Mouse (Mus musculus): Measurements from ENCODE around the gene Arhgap28.

Arhgap28 gene

GRCm38 (mm10) chr17:68003741-68004560 is at the start of gene Arhgap28:
Gene Arhgap28 (minus strand): TSS chr17:68004120.
- DNase-seq (ENCODE audit: low spot score): peak; percentile 93

DNA sequence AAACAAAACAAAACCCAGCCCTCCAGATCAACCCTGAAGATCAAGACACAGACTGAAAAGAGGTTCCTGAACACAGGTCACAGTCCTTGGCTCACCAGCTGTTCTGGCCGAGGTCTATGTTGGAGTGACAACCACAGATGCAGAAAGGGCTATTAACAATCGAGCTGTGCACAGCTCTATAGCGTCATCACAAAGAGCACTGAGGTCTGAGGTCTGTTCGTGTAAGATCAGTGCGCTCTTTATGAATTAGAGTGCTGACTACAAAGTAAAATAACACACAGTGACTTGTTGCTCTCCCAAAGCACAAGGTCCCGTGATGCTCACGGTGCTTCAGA is 42.4 kb upstream of the Arhgap28 start:
- no peak for DNase-seq (ENCODE audit: low spot score)

DNA sequence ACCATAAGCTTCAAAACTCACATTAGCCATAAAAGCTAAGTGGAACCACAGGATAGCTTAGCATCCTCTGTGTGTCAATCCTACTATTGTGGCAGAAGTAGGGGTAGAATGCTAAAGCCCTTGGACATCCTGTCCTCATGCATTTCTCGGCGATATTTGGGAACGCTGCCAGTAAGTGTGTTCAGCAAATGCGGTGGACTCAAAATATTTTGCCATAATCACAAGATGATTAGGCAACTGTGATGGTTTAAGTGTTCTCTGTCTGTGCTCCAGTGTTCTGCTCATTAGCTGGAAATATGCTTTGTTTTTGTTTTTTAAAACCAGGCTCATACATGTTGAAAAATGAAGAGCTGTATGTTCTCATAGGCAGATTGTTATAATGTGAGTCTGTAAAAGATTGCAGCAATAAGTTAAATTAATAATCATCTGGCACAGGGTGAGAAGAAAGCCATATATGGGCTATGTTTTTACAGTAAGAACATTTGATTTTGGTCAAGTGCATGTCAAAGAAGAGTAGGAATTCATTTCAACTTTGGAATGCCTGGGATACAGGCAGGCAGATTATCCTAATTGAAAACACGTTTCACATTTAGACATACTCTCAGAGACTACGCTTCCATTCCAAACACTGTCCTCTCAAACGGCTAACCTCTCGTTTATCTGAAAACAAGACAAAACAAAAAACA is 41.9 kb upstream of the Arhgap28 start:
- DNase-seq (ENCODE audit: low spot score): no peak

GRCm38 (mm10) chr17:68042377-68042776 is 38.5 kb upstream of the Arhgap28 start:
- DNase-seq (ENCODE audit: low spot score): no peak

DNA sequence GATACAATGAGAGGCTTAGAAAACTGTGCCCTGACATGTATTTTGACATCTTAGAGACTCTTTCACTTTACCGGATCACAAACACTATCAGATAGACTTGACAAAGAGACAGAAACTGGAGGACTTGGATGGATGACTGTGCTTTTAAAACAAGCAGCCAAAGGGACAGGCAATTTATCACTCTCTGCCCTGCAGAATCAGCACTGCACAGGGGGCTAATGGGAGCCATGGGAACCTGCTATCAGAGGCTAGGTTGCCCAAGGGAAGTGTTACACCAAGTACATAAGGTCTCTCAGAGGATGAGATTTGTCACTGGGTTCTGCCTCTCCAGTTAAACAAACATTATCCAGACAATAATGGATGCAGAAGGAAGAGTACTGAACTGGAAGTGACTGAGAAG is 33.1 kb upstream of the Arhgap28 start:
- DNase-seq (ENCODE audit: low spot score): no peak

DNA sequence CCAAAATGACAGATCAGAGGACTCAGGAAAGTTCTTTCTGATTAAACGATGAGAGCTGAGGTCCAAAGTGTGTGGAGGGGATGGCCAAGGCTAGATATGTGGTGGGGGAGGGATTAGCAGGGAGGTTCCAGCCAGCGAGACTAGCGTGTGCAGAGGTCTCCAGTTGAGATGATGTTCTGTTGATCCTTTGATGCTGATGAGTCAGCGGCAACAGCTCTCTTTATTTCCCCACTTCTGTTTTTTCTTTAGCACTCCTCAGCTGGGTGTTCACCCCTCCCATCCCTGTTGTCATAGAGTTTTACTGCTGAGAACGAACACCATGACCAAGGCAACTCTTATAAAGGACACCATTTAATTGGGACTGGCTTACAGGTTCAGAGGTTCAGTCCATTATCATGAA is 25.6 kb upstream of the Arhgap28 start:
- DNase-seq (ENCODE audit: low spot score): no peak

DNA sequence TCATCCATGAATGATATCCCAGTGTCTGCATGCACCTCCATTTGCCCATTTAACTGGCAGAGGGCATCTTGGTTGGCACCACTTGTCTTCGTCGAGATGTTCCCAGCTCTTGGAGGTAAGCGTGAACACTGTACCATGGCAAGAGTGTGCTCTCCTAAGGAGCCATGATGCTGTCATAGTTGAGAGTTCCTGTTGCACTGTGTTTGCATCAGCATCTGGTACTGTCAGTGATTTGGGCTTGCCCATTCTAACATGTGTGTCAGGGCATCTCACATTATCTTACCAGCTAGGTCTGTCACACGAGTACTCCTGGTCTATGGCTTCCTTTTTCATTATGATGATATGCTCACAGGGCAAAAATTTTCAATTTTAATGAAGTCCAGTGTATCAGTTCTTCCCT is 24.6 kb upstream of the Arhgap28 start:
- DNase-seq (ENCODE audit: low spot score): no peak

DNA sequence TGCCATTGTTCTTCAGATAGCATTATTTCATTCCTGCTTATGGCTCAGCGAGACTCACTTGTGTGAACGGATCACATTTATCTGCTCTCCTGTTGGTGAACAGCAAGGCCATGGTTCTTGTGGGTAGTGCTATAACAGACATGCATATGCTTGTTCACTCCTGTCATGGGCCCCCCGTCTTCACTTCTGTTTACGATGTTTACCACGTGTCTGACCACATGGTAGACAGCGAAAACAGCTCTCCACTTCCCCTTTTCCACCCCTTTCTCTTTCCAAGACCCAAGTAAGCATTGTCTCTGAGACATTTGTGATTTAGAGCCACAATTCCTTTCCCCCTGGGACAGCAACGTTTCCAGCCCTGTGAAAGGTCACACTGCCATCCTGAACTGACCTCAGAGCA is 20.4 kb upstream of the Arhgap28 start:
- DNase-seq (ENCODE audit: low spot score): no peak

DNA sequence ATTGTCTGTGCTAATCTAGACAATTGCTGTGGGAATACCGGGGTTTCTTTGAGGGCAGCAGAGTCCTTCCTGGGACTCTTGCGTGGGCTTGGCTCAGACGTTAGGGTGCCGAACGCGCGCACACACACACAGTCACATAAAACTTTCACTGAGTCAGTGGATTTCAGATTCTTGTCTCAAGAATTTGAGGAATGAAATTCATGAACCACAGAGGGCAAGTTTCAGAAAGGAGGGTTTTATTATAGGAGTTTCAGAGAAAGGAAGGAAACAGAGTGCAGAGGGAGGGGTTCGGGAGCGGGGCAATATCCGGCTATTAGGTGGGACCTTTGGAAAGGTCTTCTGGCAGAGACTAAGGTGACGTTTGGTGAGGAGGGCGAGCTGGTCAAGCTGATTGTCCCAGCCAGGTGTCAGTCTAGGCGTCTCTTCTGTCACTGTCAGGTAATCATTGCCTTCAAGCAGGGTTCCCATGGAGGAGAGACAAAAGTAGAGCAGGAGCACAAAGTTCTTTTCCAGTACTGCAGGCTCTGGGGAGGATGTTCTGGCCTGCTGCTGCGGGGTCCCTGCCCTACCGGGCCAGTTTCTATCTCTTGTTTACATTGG is 15.6 kb upstream of the Arhgap28 start:
- no peak for DNase-seq (ENCODE audit: low spot score)

- no peak for DNase-seq (ENCODE audit: low spot score)
Observed at GRCm38 (mm10) chr17:68017095-68017494, 13.2 kb upstream of the Arhgap28 start.

DNA sequence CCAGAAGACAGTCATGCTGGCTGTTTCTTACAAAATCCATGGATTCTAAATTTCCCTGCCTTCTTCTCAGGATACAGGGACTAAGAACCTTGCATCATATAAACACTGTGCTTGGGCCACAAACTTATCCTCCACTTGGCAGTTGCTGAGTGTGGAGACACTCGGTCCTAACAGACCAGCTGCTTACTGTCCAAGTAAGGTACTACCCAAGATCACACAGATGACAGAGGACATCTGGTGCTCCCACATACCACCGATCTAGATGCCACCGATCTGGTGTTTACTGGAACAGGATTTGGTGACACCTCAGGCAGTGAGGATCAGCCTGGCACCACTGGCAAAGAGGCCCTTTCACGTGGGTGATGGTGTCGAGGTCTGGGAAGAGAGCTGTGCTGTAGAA is 7.7 kb upstream of the Arhgap28 start:
- no peak for DNase-seq (ENCODE audit: low spot score)

GRCm38 (mm10) chr17:68010041-68010440 is 6.1 kb upstream of the Arhgap28 start:
- DNase-seq (ENCODE audit: low spot score): no peak

DNA sequence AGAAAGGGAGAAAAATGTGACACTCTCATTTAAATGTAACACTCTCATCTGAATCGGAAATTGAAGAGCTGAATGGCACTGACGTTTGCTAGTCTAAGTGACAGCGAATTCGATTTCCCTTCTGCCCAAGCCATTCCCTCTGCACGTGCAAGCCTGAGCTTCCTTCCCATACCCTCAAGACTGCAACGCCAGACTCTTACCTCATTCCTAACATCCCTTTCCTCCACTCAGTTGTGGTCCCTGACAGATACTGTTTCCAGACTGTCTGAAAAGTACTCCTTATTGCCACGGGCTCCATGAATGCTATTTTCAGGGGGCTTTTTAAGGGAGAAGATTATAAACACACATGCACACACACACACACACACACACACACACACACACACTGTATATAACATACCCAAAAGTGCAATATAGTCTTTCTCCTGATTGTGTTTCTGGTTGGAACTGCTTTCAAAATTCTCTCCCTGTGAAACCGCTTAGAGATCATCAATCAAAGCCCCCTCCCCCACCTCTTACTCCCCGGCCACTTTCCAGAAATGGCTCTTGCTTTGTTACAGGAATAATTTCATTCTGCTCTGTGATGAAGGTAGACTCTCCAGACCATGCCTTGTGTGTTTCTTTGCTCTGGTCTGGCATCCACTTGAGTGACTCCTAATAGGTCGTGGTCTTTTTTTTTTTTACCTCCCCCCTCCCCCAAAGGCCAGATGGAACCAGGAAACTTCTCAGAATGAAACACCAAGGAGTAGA is 836 bp upstream of the Arhgap28 start:
- no peak for DNase-seq (ENCODE audit: low spot score)

GRCm38 (mm10) chr17:68002608-68003595 is 1.0 kb downstream of the Arhgap28 start:
- DNase-seq (ENCODE audit: low spot score): no peak

DNA sequence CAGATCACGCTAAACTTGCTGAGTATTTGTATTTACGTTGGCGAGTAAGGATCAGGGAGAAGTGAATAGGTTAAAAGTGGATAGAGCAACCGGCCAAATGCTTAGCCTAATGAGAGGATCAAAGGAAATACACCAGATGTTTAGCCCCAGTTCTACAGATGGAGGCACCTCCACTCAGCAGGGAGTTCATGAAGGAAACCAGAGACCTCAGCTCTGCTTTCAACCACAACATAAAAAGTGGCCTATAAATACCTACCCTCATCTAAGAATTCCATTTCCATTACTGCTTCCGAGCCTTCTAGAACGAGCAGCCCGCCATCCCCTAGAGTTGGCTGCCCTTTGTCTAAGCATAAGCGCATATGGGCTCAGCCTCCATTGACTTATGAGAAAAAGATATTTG is 4.1 kb downstream of the Arhgap28 start:
- no peak for DNase-seq (ENCODE audit: low spot score)

GRCm38 (mm10) chr17:67996769-67997155 is 7.2 kb downstream of the Arhgap28 start:
- no peak for DNase-seq (ENCODE audit: low spot score)

GRCm38 (mm10) chr17:67996097-67996768 is 7.7 kb downstream of the Arhgap28 start:
- DNase-seq (ENCODE audit: low spot score): no peak

DNA sequence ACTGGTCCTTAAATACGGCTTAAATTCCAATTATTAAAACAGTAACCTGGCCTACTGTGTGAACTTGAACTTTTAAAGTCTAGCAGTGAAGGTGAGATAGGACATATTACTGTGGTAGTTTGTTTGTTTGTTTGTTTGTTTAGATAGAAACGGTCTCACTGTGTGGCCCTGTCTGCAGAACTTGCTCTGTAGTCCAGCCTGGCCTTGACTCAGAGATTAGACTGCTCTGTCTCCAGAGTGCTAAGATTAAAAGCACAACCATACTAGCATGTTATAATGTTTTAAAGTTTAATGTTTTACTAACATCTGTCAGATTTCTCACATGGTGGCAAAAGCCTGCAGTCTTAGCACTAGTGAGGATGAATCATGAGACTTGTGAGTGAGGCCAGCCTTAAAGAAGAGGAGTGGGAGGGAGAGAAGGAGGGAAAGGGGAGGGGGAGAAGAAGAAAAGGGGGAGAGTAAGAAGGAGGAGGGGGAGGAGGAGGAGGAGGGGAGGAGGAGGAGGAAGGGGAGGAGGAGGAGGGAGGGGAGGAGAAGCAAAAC is 8.6 kb downstream of the Arhgap28 start:
- no peak for DNase-seq (ENCODE audit: low spot score)

DNA sequence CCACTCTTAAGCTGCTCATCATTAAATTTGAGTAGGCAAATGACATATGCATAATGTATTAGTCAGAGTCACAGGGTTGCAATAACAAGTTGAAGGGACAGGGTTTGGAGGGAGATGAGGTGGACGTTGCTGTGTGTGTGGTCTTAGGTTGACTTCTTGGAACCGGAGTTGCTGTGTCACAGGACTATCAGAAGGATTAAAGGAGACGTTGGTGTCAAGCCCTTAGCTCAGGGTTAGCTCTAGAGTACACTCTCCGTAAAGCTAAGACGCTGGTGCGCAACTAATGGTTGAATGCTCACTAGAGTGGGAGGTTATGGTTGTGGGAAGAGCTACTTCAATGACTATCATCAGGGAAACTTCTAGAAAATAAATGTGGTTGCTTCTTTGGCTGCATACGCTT is 9.1 kb downstream of the Arhgap28 start:
- DNase-seq (ENCODE audit: low spot score): no peak

DNA sequence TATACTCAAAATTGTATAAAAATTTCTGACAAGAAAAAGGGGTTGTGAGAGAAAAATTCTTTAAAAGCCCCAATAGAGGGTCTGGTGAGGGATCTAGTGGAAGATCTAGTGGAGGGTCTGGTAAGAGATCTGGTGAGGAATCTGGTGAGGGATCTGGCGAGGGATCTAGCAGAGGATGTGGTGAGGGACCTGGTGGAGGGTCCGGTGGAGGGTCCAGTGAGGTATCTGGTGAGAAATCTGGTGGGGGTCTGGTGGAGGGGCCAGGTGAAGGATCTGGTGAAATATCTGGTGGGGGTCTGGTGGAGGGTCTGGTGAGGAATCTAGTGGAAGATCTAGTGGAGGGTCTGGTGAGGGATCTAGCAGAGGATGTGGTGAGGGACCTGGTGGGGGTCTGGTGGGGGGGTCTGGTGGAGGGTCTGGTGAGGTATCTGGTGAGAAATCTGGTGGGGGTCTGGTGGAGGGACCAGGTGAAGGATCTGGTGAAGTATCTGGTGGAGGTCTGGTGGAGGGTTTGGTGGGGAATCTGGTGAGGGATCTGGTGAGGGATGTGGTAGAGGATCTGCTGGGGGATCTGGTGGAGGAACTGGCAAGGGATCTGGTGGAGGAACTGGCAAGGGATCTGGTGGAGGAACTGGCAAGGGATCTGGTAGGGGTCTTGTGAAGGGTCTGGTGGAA is 10.4 kb downstream of the Arhgap28 start:
- DNase-seq (ENCODE audit: low spot score): no peak

Measured in ovary, postnatal 36 days (tissue).